Mouse (Mus musculus) embryonic facial prominence, embryonic 11.5 days (tissue): ENCODE results near the gene Cutal. TPM values are rescaled to one million over a fixed set of nuclear protein-coding genes. Genes with fewer than 3 reads are reported as not detected.
A peak's percentile ranks its signal among the peaks of the same experiment; 100 is the strongest.

Source experiments
- ATAC-seq: fragments of 200-750 bp; cut with Nextera tagmentation; replicated peaks from 2 replicates; pipeline ENCODE4 v1.8.0; 2017; ENCODE audit warnings: low read depth; ENCODE audit not compliant: insufficient number of reproducible peaks, low FRiP score, low TSS enrichment
- DNase-seq: peaks from one replicate; pipeline ENCODE4 v3.0.0-alpha.2; 2015; ENCODE audit warnings: low spot score
- H3K27ac ChIP-seq: fragments of 300-500 bp; sonication (generic); replicated peaks from 2 replicates; pipeline ENCODE4 v1.5.1; 2014; ENCODE audit warnings: mild to moderate bottlenecking, low read depth, low read length, control low read depth
- H3K27me3 ChIP-seq: fragments of 300-500 bp; sonication (generic); 2 replicates; pipeline ENCODE4 v1.6.1; 2014; ENCODE audit warnings: mild to moderate bottlenecking, low read length, moderate library complexity, mixed read lengths; ENCODE audit not compliant: control insufficient read depth, insufficient read depth
- H3K36me3 ChIP-seq: fragments of 300-500 bp; sonication (generic); replicated peaks from 2 replicates; pipeline ENCODE4 v1.6.1; 2014; ENCODE audit warnings: low read depth, mild to moderate bottlenecking, low read length, moderate library complexity, mixed read lengths; ENCODE audit not compliant: control insufficient read depth, insufficient read depth
- H3K4me1 ChIP-seq: fragments of 300-500 bp; sonication (generic); 2 replicates; pipeline ENCODE4 v1.6.1; 2014; ENCODE audit warnings: low read length, mixed read lengths; ENCODE audit not compliant: control insufficient read depth, insufficient read depth
- H3K4me2 ChIP-seq: fragments of 300-500 bp; sonication (generic); 2 replicates; pipeline ENCODE4 v1.6.1; 2014; ENCODE audit warnings: low read depth, mild to moderate bottlenecking, control low read depth, low read length, moderate library complexity
- H3K4me3 ChIP-seq: fragments of 300-500 bp; sonication (generic); 2 replicates; pipeline ENCODE4 v1.5.1; 2014; ENCODE audit warnings: low read depth, low read length, control low read depth
- H3K9ac ChIP-seq: fragments of 300-500 bp; sonication (generic); replicated peaks from 2 replicates; pipeline ENCODE4 v1.6.1; 2014; ENCODE audit warnings: mild to moderate bottlenecking, control low read depth, low read length
- H3K9me3 ChIP-seq: fragments of 300-500 bp; sonication (generic); replicated peaks from 2 replicates; pipeline ENCODE4 v1.6.1; 2016; ENCODE audit warnings: mild to moderate bottlenecking, low read length, inconsistent platforms, mixed read lengths; ENCODE audit not compliant: control insufficient read depth
- WGBS: fragments of 180-500 bp; shearing (Covaris S2); extraction: QIAGEN DNeasy Blood & Tissue Kit; methylation state at CpG from one replicate; pipeline ENCODE4 v1.1.7; 2014; 5-methylcytosine and 5-hydroxymethylcytosine counted together
- polyA plus RNA-seq: library from polyadenylated mRNA; unstranded; fragments of >200 nt; fragmentation: Nextera tagmentation; extraction: Ambion mirVana; gene quantifications from 2 replicates; pipeline ENCODE4 v1.2.1, GENCODE M21; 2014

The Cutal gene
- polyA plus RNA-seq, 1 experiment from 2014 or later: 0.32 TPM

- ATAC-seq: no peak
- no peak for DNase-seq
- Histone ChIP-seq H3K36me3 (no peaks in the 10 kb centered on the region), H3K4me1 (no peaks in the 10 kb centered on the region), H3K27ac (no peak overlapping the region), H3K4me2 (no peak overlapping the region), H3K9me3 (no peaks in the 10 kb centered on the region), H3K27me3 (no peaks in the 10 kb centered on the region), H3K4me3 (no peak overlapping the region), H3K9ac (no peak overlapping the region)
- 75% methylated on average over 19 of the region's 19 CpGs for WGBS
Observed at GRCm38 (mm10) chr2:34895503-34896113, 21.4 kb downstream of the Cutal start.

- H3K4me2 ChIP-seq: no peak overlapping the region
- no peak overlapping the region for H3K27ac ChIP-seq
- no peak overlapping the region for H3K4me3 ChIP-seq
- no peak for ATAC-seq
- WGBS: 85% methylated on average over 17 of the region's 17 CpGs
- no peaks in the 10 kb centered on the region for H3K36me3 ChIP-seq
- H3K27me3 ChIP-seq: no peaks in the 10 kb centered on the region
- H3K4me1 ChIP-seq: no peaks in the 10 kb centered on the region
- no peak overlapping the region for H3K9ac ChIP-seq
- no peak for DNase-seq
- H3K9me3 ChIP-seq: no peaks in the 10 kb centered on the region
Observed at GRCm38 (mm10) chr2:34896821-34897460, 22.7 kb downstream of the Cutal start.

- no peak overlapping the region for H3K4me2 ChIP-seq
- H3K4me1 ChIP-seq: no peaks in the 10 kb centered on the region
- no peaks in the 10 kb centered on the region for H3K27me3 ChIP-seq
- no peak overlapping the region for H3K27ac ChIP-seq
- WGBS: 23% methylated on average over 10 of the region's 10 CpGs
- H3K9me3 ChIP-seq: no peaks in the 10 kb centered on the region
- ATAC-seq (no peak), DNase-seq (peak; percentile 69)
- no peaks in the 10 kb centered on the region for H3K36me3 ChIP-seq
- H3K4me3 ChIP-seq: no peak overlapping the region
- no peak overlapping the region for H3K9ac ChIP-seq
Observed at GRCm38 (mm10) chr2:34897820-34898219, 23.6 kb downstream of the Cutal start.

GRCm38 (mm10) chr2:34899682-34900081 is 25.5 kb downstream of the Cutal start:
- Histone ChIP-seq H3K27ac (no peak overlapping the region), H3K36me3 (no peaks in the 10 kb centered on the region), H3K9me3 (no peaks in the 10 kb centered on the region), H3K4me1 (no peaks in the 10 kb centered on the region; the same call in 1 of the 2 replicates), H3K27me3 (no peaks in the 10 kb centered on the region), H3K4me3 (no peak overlapping the region), H3K4me2 (no peak overlapping the region), H3K9ac (no peak overlapping the region)
- WGBS: 72% methylated on average over 11 of the region's 11 CpGs
- DNase-seq (no peak), ATAC-seq (no peak)

GRCm38 (mm10) chr2:34900412-34900811 is 26.2 kb downstream of the Cutal start:
- no peaks in the 10 kb centered on the region for H3K36me3 ChIP-seq
- WGBS: 71% methylated on average over 1 of the region's 1 CpGs
- no peak overlapping the region for H3K4me2 ChIP-seq
- H3K4me3 ChIP-seq: no peak overlapping the region
- H3K9me3 ChIP-seq: no peaks in the 10 kb centered on the region
- no peaks in the 10 kb centered on the region; the same call in 1 of the 2 replicates for H3K4me1 ChIP-seq
- H3K27ac ChIP-seq: no peak overlapping the region
- H3K9ac ChIP-seq: no peak overlapping the region
- H3K27me3 ChIP-seq: no peaks in the 10 kb centered on the region
- ATAC-seq (no peak), DNase-seq (no peak)

GRCm38 (mm10) chr2:34901726-34902125 is 27.5 kb downstream of the Cutal start:
- DNase-seq (no peak), ATAC-seq (no peak)
- Histone ChIP-seq H3K9ac (no peak overlapping the region), H3K4me2 (no peak overlapping the region), H3K36me3 (no peaks in the 10 kb centered on the region), H3K27me3 (no peaks in the 10 kb centered on the region), H3K4me3 (no peak overlapping the region), H3K9me3 (no peaks in the 10 kb centered on the region), H3K27ac (no peak overlapping the region), H3K4me1 (no peaks in the 10 kb centered on the region; the same call in 1 of the 2 replicates)
- WGBS: 74% methylated on average over 4 of the region's 4 CpGs

- H3K4me2 ChIP-seq: no peak overlapping the region
- no peak overlapping the region for H3K27ac ChIP-seq
- DNase-seq (no peak), ATAC-seq (no peak)
- H3K9me3 ChIP-seq: no peaks in the 10 kb centered on the region
- H3K36me3 ChIP-seq: no peaks in the 10 kb centered on the region
- no peak overlapping the region for H3K9ac ChIP-seq
- WGBS: 86% methylated on average over 6 of the region's 6 CpGs
- no peaks in the 10 kb centered on the region for H3K27me3 ChIP-seq
- no peaks in the 10 kb centered on the region; the same call in 1 of the 2 replicates for H3K4me1 ChIP-seq
- no peak overlapping the region for H3K4me3 ChIP-seq
Observed at GRCm38 (mm10) chr2:34902731-34903130, 28.5 kb downstream of the Cutal start.

GRCm38 (mm10) chr2:34903191-34903590 is 29.0 kb downstream of the Cutal start:
- Histone ChIP-seq H3K4me2 (no peak overlapping the region), H3K9me3 (no peaks in the 10 kb centered on the region), H3K27me3 (no peaks in the 10 kb centered on the region), H3K9ac (no peak overlapping the region), H3K27ac (no peak overlapping the region), H3K36me3 (no peaks in the 10 kb centered on the region), H3K4me1 (no peaks in the 10 kb centered on the region; the same call in 1 of the 2 replicates), H3K4me3 (no peak overlapping the region)
- ATAC-seq (no peak), DNase-seq (no peak)
- 86% methylated on average over 7 of the region's 7 CpGs for WGBS
